Mouse (Mus musculus) layer of hippocampus, postnatal 36 days (tissue): ENCODE results near the gene Dnajc28. TPM values are rescaled to one million over a fixed set of nuclear protein-coding genes. Genes with fewer than 3 reads are reported as not detected.

Source experiments
- DNase-seq, 2 experiments: peaks; one replicate each; pipeline ENCODE4 v3.0.0; 2022
- total RNA-seq, 2 experiments: library from RNA; stranded (reverse); gene quantifications; 2 replicates each; pipeline ENCODE4 v1.2.3; 2021

The Dnajc28 gene
- total RNA-seq, 2 experiments from 2014 or later = 10.3 to 10.8 TPM

GRCm38 (mm10) chr16:91632439-91632838 lies 13.6 kb upstream of the Dnajc28 start:
- no peak for DNase-seq

GRCm38 (mm10) chr16:91630584-91630983 lies 11.8 kb upstream of the Dnajc28 start:
- no peak for DNase-seq

GRCm38 (mm10) chr16:91629749-91630148 lies 10.9 kb upstream of the Dnajc28 start:
- DNase-seq = no peak

GRCm38 (mm10) chr16:91628673-91629072 lies 9.8 kb upstream of the Dnajc28 start:
- DNase-seq = no peak

GRCm38 (mm10) chr16:91627831-91628230 lies 9.0 kb upstream of the Dnajc28 start:
- no peak for DNase-seq

GRCm38 (mm10) chr16:91623074-91623473 lies 4.2 kb upstream of the Dnajc28 start:
- DNase-seq = no peak

GRCm38 (mm10) chr16:91620991-91621390 lies 2.2 kb upstream of the Dnajc28 start:
- DNase-seq = no peak

GRCm38 (mm10) chr16:91620185-91620584 lies 1.4 kb upstream of the Dnajc28 start:
- no peak for DNase-seq

GRCm38 (mm10) chr16:91614552-91614951 lies 4.3 kb downstream of the Dnajc28 start:
- no peak for DNase-seq

- no peak for DNase-seq
Measured at GRCm38 (mm10) chr16:91612525-91612924, 6.3 kb downstream of the Dnajc28 start.

- DNase-seq = no peak
Measured at GRCm38 (mm10) chr16:91611248-91611647, 7.6 kb downstream of the Dnajc28 start.

GRCm38 (mm10) chr16:91609501-91610245 lies 9.2 kb downstream of the Dnajc28 start:
- DNase-seq = no peak

GRCm38 (mm10) chr16:91606958-91607357 lies 11.9 kb downstream of the Dnajc28 start:
- DNase-seq = no peak

- DNase-seq = no peak
Measured at GRCm38 (mm10) chr16:91605156-91605555, 13.7 kb downstream of the Dnajc28 start.

GRCm38 (mm10) chr16:91601693-91602092 lies 17.1 kb downstream of the Dnajc28 start:
- no peak for DNase-seq

GRCm38 (mm10) chr16:91601081-91601480 lies 17.7 kb downstream of the Dnajc28 start:
- DNase-seq = no peak

- DNase-seq = no peak
Measured at GRCm38 (mm10) chr16:91599242-91599641, 19.6 kb downstream of the Dnajc28 start.

GRCm38 (mm10) chr16:91597672-91598010 lies 21.2 kb downstream of the Dnajc28 start, which contains the start of gene Tmem50b:
TSS of gene Tmem50b (minus strand) at chr16:91597800.
- DNase-seq = peak; percentile 99

GRCm38 (mm10) chr16:91596779-91597671 lies 21.8 kb downstream of the Dnajc28 start:
- DNase-seq = no peak

GRCm38 (mm10) chr16:91596397-91596778 lies 22.4 kb downstream of the Dnajc28 start:
- DNase-seq = no peak

- DNase-seq = peak; percentile 38 to 57
Measured at GRCm38 (mm10) chr16:91595076-91595475, 23.8 kb downstream of the Dnajc28 start.

GRCm38 (mm10) chr16:91593262-91593661 lies 25.6 kb downstream of the Dnajc28 start:
- DNase-seq = no peak

GRCm38 (mm10) chr16:91592162-91592561 lies 26.7 kb downstream of the Dnajc28 start:
- no peak for DNase-seq

- no peak for DNase-seq
Measured at GRCm38 (mm10) chr16:91588703-91589102, 30.1 kb downstream of the Dnajc28 start.
